Mouse (Mus musculus) cerebellum, adult 2 months (tissue): ENCODE measurements at regions not wholly inside any gene's neighbourhood (a gene's known extent, or its start where the extent isn't known, plus 50 kb on each side); places are given as distances from the start of the nearest gene placed in this dataset.

Source experiments
- CTCF ChIP-seq: fragments of 200-500 bp; IDR thresholded peaks from 2 replicates; pipeline ENCODE4 v1.5.1; 2011; ENCODE audit warnings: low read depth, mild to moderate bottlenecking, control low read depth, low read length, moderate library complexity, borderline replicate concordance; ENCODE audit not compliant: insufficient read depth
- POLR2A ChIP-seq: fragments of 200-500 bp; IDR thresholded peaks from 2 replicates; pipeline ENCODE4 v1.6.1; 2011; ENCODE audit warnings: low read length, control low read depth, borderline replicate concordance; ENCODE audit not compliant: insufficient read depth

- no peak for TF ChIP-seq CTCF
- TF ChIP-seq POLR2A = no peak
These were observed 237.5 kb upstream of the Gpc5 start for GRCm38 (mm10) chr14:114854324-114855054.
